Mouse (Mus musculus) embryonic facial prominence, embryonic 12.5 days (tissue): ENCODE results near the gene Olfr689. TPM values are rescaled to one million over a fixed set of nuclear protein-coding genes. Genes with fewer than 3 reads are reported as not detected.

Source experiments
- ATAC-seq: fragments of 200-750 bp; cut with Nextera tagmentation; 2 replicates; pipeline ENCODE4 v1.8.0; 2017; ENCODE audit not compliant: insufficient number of reproducible peaks, insufficient read depth, low FRiP score, low TSS enrichment
- H3K27ac ChIP-seq: fragments of 300-500 bp; sonication (generic); 2 replicates; pipeline ENCODE4 v1.5.1; 2016; ENCODE audit warnings: mild to moderate bottlenecking
- H3K27me3 ChIP-seq: fragments of 300-500 bp; sonication (generic); 2 replicates; pipeline ENCODE4 v1.6.1; 2016; ENCODE audit warnings: mild to moderate bottlenecking, moderate library complexity
- H3K36me3 ChIP-seq: fragments of 300-500 bp; sonication (generic); 2 replicates; pipeline ENCODE4 v1.6.1; 2016; ENCODE audit warnings: mild to moderate bottlenecking
- H3K4me1 ChIP-seq: fragments of 300-500 bp; sonication (generic); 2 replicates; pipeline ENCODE4 v1.6.1; 2016
- H3K4me2 ChIP-seq: fragments of 300-500 bp; sonication (generic); replicated peaks from 2 replicates; pipeline ENCODE4 v1.6.1; 2016; ENCODE audit warnings: mild to moderate bottlenecking, moderate library complexity
- H3K4me3 ChIP-seq: fragments of 300-500 bp; sonication (generic); 2 replicates; pipeline ENCODE4 v1.5.1; 2016; ENCODE audit warnings: mild to moderate bottlenecking
- H3K9ac ChIP-seq: fragments of 300-500 bp; sonication (generic); 2 replicates; pipeline ENCODE4 v1.6.1; 2016; ENCODE audit warnings: mild to moderate bottlenecking, moderate library complexity
- H3K9me3 ChIP-seq: fragments of 300-500 bp; sonication (generic); 2 replicates; pipeline ENCODE4 v1.6.1; 2016; ENCODE audit warnings: mild to moderate bottlenecking, moderate library complexity
- WGBS: fragments of 180-500 bp; shearing (Covaris S2); methylation state at CpG from one replicate; pipeline ENCODE4 v1.1.7; 2016; 5-methylcytosine and 5-hydroxymethylcytosine counted together
- polyA plus RNA-seq: library from polyadenylated mRNA; unstranded; fragments of >200 nt; fragmentation: Nextera tagmentation; extraction: Ambion mirVana; gene quantifications from 2 replicates; pipeline ENCODE4 v1.2.1, GENCODE M21; 2016

The Olfr689 gene
- polyA plus RNA-seq, 1 experiment from 2014 or later = not detected

GRCm38 (mm10) chr7:105368521-105368920 lies 57.6 kb downstream of the Olfr689 start:
- 94% methylated on average over 4 of the region's 4 CpGs for WGBS
- Histone ChIP-seq H3K4me3 (no peak overlapping the region), H3K4me1 (no peaks in the 10 kb centered on the region), H3K36me3 (peaks cover 4% of the 10 kb centered on the region; the same call in 1 of the 2 replicates), H3K4me2 (no peak overlapping the region), H3K27me3 (no peaks in the 10 kb centered on the region), H3K9me3 (no peaks in the 10 kb centered on the region), H3K27ac (no peak overlapping the region), H3K9ac (no peak overlapping the region)
- peak; percentile 47; the same call in 1 of the 2 replicates for ATAC-seq

Other genes with a start within 250 kb of the Olfr689 start
- not detected in 2 replicates for gene Olfr678, start 246.7 kb upstream of the Olfr689 start, polyA plus RNA-seq
- gene Olfr679, start 230.0 kb upstream of the Olfr689 start, polyA plus RNA-seq = not detected in 2 replicates
- gene Olfr680-ps1, start 218.3 kb upstream of the Olfr689 start, polyA plus RNA-seq = not detected in 2 replicates
- not detected in 2 replicates for gene Olfr681, start 194.3 kb upstream of the Olfr689 start, polyA plus RNA-seq
- gene Olfr683, start 164.2 kb upstream of the Olfr689 start, polyA plus RNA-seq = not detected in 2 replicates
- not detected in 2 replicates for gene Olfr684, start 147.5 kb upstream of the Olfr689 start, polyA plus RNA-seq
- not detected in 2 replicates for gene Olfr685, start 125.2 kb upstream of the Olfr689 start, polyA plus RNA-seq
- gene Olfr686, start 103.7 kb upstream of the Olfr689 start, polyA plus RNA-seq = not detected in 2 replicates
- gene Olfr688, start 23.1 kb upstream of the Olfr689 start, polyA plus RNA-seq = not detected in 2 replicates
- not detected in 2 replicates for gene Olfr690, start 22.9 kb downstream of the Olfr689 start, polyA plus RNA-seq
- gene Olfr691, start 31.1 kb downstream of the Olfr689 start, polyA plus RNA-seq = not detected in 2 replicates
- gene Olfr692, start 57.1 kb downstream of the Olfr689 start, polyA plus RNA-seq = not detected in 2 replicates
- not detected in 2 replicates for gene Gm5901, start 63.9 kb downstream of the Olfr689 start, polyA plus RNA-seq
- 46.1 and 47.6 TPM in 2 replicates for gene Fam160a2, start 88.9 kb downstream of the Olfr689 start, polyA plus RNA-seq
- 0.08 TPM in 1 of 2 replicates, not detected in the other for gene Cnga4, start 93.4 kb downstream of the Olfr689 start, polyA plus RNA-seq
- 0.31 and 0.47 TPM in 2 replicates for gene Cckbr, start 114.6 kb downstream of the Olfr689 start, polyA plus RNA-seq
- 36.7 and 40.0 TPM in 2 replicates for gene Cavin3, start 171.1 kb downstream of the Olfr689 start, polyA plus RNA-seq
- 40.8 and 41.4 TPM in 2 replicates for gene Smpd1, start 243.2 kb downstream of the Olfr689 start, polyA plus RNA-seq